Mouse (Mus musculus): Measurements from ENCODE around the gene Morn1.

Morn1 gene

DNA sequence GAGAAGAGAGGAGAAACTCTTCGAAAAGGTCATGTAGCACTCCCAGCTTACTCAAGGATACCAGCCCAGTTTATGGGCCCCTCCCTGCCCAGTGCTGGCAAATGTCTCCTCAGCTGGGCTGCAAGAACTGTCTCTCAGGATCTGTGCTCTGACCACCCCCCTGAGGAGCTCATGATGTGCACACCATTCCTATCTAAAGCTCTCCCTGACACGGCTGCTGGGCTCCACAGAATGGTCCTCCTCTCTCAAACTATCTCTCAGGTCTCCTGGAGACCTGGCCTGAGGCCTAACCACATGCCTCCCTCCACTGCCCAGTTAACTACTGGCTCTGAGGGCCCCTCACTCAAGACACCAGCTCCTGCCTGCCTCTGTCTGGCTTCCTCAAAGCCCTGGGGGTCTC lies 53.8 kb downstream of the Morn1 start:
- no peak for DNase-seq (ENCODE audit: low read depth)

DNA sequence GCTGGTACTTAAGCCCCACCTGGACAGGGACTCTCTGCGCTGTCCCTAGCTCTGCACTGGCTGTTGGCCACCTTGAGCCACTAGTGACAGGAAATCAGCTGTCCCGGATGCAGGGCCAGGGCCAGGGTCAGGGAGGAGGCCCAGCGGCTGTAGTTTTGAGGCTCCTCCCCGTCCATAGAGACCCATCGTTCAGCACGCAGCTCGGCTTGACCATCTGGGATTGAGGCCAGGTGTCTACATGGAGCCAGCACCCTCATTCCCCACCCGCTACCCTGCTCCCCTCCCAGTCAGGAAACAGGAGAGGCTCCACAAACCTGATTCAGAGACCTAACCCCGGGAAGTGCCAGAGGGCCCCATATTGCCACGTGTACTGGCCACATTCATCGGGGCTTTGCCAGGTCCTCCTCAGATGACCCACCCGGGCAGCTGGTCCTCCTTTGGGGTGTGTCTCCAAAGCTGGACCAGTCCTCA lies 54.5 kb downstream of the Morn1 start:
- peak; percentile 60 for DNase-seq (ENCODE audit: low read depth)

DNA sequence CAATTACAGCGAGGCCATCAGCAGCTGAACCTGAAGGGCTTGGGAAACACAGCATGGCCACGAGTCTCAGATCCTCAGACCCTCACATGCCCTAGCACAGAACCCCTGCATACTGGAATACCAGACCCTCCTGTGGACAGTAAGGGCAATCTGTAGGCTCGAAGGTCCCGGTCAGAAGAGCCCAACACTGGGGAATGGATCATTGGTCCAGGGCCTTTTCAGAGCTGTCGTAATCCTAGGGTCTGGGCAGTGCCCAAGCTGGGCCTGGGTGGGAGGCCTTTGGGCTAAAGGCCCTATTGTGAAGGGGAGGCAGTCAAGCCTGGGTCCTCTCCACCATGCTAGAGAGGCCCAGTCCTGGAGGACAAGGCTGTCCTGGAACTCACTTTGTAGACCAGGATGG lies 56.5 kb downstream of the Morn1 start:
- no peak for DNase-seq (ENCODE audit: low read depth)

GRCm38 (mm10) chr4:155143411-155143810 lies 57.0 kb downstream of the Morn1 start:
- no peak for DNase-seq (ENCODE audit: low read depth)

GRCm38 (mm10) chr4:155143871-155144502 lies 57.6 kb downstream of the Morn1 start:
- no peak for DNase-seq (ENCODE audit: low read depth)

GRCm38 (mm10) chr4:155144548-155145180 lies 58.3 kb downstream of the Morn1 start:
- DNase-seq (ENCODE audit: low read depth): peak; percentile 40

DNA sequence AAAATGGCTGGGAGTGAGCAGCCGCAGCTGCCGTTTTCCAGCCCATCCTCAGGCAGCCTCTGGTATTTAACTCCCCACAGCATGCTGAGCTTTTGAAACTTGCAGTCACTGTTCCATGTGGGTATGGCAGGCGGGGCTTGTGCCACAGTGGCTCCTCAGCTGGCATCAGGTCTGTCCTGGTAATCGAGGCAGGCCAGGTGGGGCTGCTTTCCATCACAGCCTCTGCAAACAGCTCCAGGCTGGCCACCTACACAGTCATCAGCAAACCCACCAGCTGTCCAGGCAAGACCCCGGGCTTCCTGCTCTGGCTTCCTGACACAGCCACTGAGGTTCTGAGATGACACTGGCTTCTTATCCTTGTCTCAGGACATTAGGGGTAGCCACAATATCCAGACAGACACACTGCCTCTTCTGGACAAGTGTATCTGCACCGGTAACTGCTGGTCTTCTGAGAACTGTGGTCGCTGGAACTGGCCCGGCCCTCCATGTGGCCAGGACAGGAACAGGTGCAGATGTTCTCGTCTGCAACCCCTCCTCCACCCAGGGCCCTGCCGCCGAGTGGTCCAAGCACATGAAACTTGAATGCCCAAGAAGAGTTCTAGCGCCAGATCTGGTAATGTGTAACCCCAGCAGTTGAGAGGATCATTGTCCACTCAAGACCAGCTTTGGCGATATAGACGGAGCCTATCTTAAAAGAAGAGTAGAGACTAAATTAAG lies 59.9 kb downstream of the Morn1 start:
- DNase-seq (ENCODE audit: low read depth): no peak

- no peak for DNase-seq (ENCODE audit: low read depth)
Observed at GRCm38 (mm10) chr4:155148453-155148852, 62.1 kb downstream of the Morn1 start.

GRCm38 (mm10) chr4:155148910-155149698 lies 62.7 kb downstream of the Morn1 start:
- DNase-seq (ENCODE audit: low read depth): no peak

- DNase-seq (ENCODE audit: low read depth): no peak
Observed at GRCm38 (mm10) chr4:155149941-155150275, 63.5 kb downstream of the Morn1 start.

DNA sequence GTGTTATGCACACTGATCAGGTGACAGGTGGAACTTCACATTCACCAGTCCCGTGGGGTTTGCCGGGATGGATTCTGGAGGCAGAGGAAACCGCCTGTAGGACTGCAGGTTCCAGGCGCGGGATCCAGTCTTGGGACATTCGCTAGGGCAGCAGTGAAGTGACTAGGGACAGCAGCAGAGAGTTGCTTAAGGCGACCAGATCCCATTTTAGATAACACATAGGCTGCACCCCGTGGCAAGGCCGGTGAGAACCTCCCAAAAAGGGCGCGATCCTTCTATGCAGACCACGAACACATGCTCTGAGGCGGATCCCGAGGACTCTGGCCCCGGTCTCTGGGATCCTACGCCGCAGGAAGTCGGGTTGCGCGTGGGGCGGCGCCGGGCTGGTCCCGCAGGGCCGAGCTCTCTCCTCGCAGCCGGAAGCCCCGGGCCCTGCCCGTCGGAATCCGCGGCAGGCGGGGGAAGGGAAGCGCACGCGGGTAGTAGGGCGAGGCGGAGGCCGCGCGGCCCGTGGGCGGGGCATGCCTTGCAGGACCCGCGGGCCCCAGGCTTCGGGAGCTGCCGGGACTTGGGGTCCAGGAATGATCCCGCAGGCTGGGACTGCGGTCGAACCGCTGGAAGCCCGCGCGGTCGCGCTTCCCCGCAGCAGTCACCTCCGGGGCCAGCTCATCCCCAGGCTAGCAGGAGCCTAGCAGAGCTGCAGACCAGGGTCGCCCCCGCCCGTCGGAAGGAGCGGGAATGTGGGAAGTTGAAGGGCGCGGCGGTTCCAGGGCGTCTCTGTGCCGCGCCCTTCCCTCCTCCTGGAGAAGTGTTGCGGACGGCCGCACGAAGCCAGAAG lies 64.1 kb downstream of the Morn1 start:
- peak; percentile 69 for DNase-seq (ENCODE audit: low read depth)

GRCm38 (mm10) chr4:155151221-155151788 lies 64.9 kb downstream of the Morn1 start:
- no peak for DNase-seq (ENCODE audit: low read depth)

- no peak for DNase-seq (ENCODE audit: low read depth)
Observed at GRCm38 (mm10) chr4:155151845-155152244, 65.5 kb downstream of the Morn1 start.

GRCm38 (mm10) chr4:155152476-155152875 lies 66.1 kb downstream of the Morn1 start:
- no peak for DNase-seq (ENCODE audit: low read depth)

GRCm38 (mm10) chr4:155153389-155154072 lies 67.2 kb downstream of the Morn1 start:
- DNase-seq (ENCODE audit: low read depth): no peak

DNA sequence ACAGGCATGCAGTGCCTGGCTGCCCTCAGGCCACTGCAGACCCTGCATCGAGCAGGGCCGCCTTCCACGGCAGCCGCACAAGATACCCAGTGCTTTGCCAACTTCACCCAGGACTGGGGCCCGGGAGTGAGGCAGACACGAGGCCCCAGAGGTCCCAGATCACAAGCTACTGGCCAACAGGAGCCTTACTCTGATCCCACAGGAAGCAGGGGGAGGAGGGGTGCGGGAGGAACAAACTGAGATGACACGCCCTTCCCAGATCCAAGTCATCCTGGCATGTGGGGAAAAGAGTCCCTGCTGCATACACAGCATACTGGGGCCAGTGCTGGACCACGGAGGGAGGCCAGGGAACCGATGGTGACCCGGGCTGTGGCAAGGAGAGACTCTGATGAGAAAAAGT lies 68.6 kb downstream of the Morn1 start:
- DNase-seq (ENCODE audit: low read depth): no peak

DNA sequence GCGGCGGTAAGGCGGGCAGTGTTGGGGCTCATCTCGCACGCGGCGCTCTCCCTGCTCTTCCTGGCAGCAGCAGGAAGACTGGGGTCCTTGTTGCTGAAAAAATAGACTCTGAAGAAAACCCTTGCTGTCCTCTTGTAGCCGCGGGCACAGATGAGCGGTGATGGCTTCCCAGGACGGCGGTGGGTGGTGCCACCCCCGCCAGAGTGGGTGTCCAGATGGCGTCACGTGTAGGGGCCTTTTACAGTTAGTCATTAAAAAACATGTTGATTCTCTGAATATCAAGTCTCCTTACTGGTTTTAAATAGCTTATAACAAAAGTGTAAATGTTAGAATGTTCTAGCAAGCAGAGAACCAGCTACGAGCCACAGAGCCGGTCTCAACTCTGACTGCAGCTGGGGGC lies 70.4 kb downstream of the Morn1 start:
- DNase-seq (ENCODE audit: low read depth): no peak

DNA sequence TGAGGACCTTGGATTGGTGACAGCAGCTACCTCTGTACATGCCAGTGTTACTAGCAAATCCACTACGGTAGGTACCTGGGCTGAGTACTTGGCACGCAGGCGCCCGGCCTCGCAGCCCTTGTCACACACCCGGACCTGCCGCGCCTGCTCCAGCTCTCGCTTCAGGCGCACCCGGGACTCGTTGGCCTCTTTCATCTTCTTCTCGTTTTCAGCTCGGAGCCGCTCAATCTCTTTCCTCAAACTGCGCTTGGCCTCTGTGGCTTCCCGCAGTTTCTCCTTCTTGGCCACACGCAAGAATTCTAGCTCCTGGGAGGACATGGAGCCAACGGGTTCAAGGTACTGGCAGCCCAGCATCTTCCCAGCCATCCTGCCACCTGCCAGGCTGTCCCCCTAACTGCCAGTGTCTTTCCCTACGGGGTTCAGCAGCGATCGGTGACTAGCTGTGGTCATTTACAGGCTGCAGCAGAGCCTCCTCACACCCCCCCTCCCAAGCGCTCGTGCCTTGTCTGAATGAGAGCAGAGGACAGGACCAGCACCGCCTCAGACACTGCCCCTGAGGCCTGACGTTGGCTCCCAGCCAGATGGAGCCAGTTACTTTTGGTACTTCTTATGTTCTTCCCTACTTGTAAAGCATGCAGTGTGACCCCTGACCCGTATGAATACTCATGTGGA lies 71.6 kb downstream of the Morn1 start:
- no peak for DNase-seq (ENCODE audit: low read depth)

DNA sequence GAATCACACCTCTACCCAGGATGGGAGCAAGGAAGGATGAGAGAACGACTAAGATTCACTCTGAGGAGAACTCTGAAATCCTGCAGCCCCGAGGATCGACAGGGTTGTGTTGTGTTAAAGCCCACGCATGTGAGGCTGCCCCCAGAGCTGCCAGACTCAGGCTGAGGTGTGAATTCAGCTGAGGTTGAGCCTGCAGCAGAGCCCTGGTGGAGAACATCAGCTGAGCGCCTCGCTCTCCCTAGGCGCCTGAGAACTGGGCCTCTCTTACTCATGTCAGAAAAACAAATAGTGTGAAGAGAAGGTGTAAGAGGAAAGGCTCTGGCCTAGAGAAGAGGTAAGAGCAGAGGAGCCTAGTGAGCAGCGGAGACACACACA lies 72.2 kb downstream of the Morn1 start:
- DNase-seq (ENCODE audit: low read depth): no peak
